Mouse (Mus musculus): Measurements from ENCODE around the gene Cypt4. TPM values are rescaled to one million over a fixed set of nuclear protein-coding genes. Genes with fewer than 3 reads are reported as not detected.
"Not testable (repeated sequence)": the region's sequence is repeated elsewhere in the genome, so short reads cannot be mapped to it uniquely, and the experiment has no call there.

Gene Cypt4
- not detected in 2 replicates for polyA plus RNA-seq (2015; fragmentation: Nextera tagmentation; extraction: Ambion mirVana)

GRCm38 (mm10) chr9:24624896-24625295 lies at the start of gene Cypt4:
Gene Cypt4 (plus strand): TSS chr9:24625196.
- no peaks in the 10 kb centered on the region for H3K36me3 ChIP-seq
- H3K4me3 ChIP-seq = no peak within 1 kb of the TSS
- no peak for ATAC-seq (ENCODE audit: low FRiP score)
- H3K9me3 ChIP-seq = no peaks in the 10 kb centered on the region
- WGBS = 93% methylated on average over 5 of the region's 5 CpGs
- H3K27me3 ChIP-seq = no peaks in the 10 kb centered on the region
- no peak within 1 kb of the TSS for H3K27ac ChIP-seq
- no peaks in the 10 kb centered on the region for H3K4me1 ChIP-seq (replicated peaks)
- no peak within 1 kb of the TSS for H3K9ac ChIP-seq
- no peak within 1 kb of the TSS for H3K4me2 ChIP-seq

DNA sequence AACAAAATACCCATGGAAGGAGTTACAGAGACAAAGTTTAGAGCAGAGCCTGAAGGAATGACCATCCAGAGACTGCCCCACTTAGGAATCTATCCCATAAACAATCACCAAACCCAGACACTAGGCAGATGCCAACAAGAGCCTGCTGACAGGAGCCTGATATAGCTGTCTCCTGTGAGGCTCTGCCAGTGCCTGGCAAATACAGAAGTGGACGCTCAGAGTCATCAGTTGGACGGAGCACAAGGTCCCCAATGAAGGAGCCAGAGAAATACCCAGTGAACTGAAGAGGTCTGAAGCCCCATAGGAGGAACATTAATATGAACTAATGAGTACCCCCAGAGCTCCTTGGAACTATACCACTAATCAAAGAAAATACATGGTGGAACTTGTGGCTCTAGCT lies 12.3 kb downstream of the Cypt4 start:
- not testable (repeated sequence) for H3K27ac ChIP-seq; H3K4me2 ChIP-seq; H3K4me1 ChIP-seq (replicated peaks); H3K4me3 ChIP-seq; H3K36me3 ChIP-seq; H3K9ac ChIP-seq; H3K27me3 ChIP-seq; H3K9me3 ChIP-seq; ATAC-seq (ENCODE audit: low FRiP score)
- 94% methylated on average over 2 of the region's 2 CpGs for WGBS

Other genes with a start within 250 kb of the Cypt4 start
- 9.0 TPM in 2 replicates for gene Dpy19l1, start 122.1 kb upstream of the Cypt4 start, polyA plus RNA-seq (2015; fragmentation: Nextera tagmentation; extraction: Ambion mirVana)
- gene Dpy19l2, start 71.1 kb downstream of the Cypt4 start, polyA plus RNA-seq (2015; fragmentation: Nextera tagmentation; extraction: Ambion mirVana) = 0.18 and 0.22 TPM in 2 replicates
- gene Tbx20, start 149.1 kb downstream of the Cypt4 start, polyA plus RNA-seq (2015; fragmentation: Nextera tagmentation; extraction: Ambion mirVana) = 2.1 TPM in 2 replicates